Mouse (Mus musculus) liver, adult 2 months (tissue): ENCODE data around the gene Cluh.

Experiments used
- CTCF ChIP-seq: fragments of 200-500 bp; IDR thresholded peaks from 2 replicates; pipeline ENCODE4 v1.5.1; 2011; ENCODE audit warnings: low read depth, low read length, control low read depth
- POLR2A ChIP-seq: fragments of 200-500 bp; IDR thresholded peaks from 2 replicates; pipeline ENCODE4 v1.6.1; 2011; ENCODE audit warnings: low read length, control low read depth; ENCODE audit not compliant: insufficient read depth; ENCODE audit errors: extremely low read depth

- TF ChIP-seq CTCF (no peak), POLR2A (no peak)
These were observed 20.9 kb downstream of the Cluh start for GRCm38 (mm10) chr11:74670151-74670550.
